Mouse (Mus musculus) midbrain, postnatal 0 days (tissue): Measurements from ENCODE around the gene Zswim8. TPM values are rescaled to one million over a fixed set of nuclear protein-coding genes. Genes with fewer than 3 reads are reported as not detected.

Source experiments
- ATAC-seq: fragments of 200-750 bp; cut with Nextera tagmentation; 2 replicates; pipeline ENCODE4 v1.8.0; 2017; ENCODE audit warnings: moderate number of reproducible peaks, mild to moderate bottlenecking, moderate TSS enrichment, moderate library complexity; ENCODE audit not compliant: low FRiP score
- DNase-seq: peaks from one replicate; pipeline ENCODE4 v3.0.0-alpha.2; 2015; ENCODE audit warnings: low spot score
- H3K27ac ChIP-seq: fragments of 300-500 bp; sonication (generic); 2 replicates; pipeline ENCODE4 v1.5.1; 2014; ENCODE audit warnings: low read depth, mild to moderate bottlenecking, low read length, mixed read lengths
- H3K27me3 ChIP-seq: fragments of 300-500 bp; sonication (generic); 2 replicates; pipeline ENCODE4 v1.6.1; 2014; ENCODE audit warnings: low read length, control low read depth, mixed read lengths; ENCODE audit not compliant: insufficient read depth
- H3K36me3 ChIP-seq: fragments of 300-500 bp; sonication (generic); 2 replicates; pipeline ENCODE4 v1.6.1; 2014; ENCODE audit warnings: low read length, control low read depth, mixed read lengths; ENCODE audit not compliant: insufficient read depth
- H3K4me1 ChIP-seq: fragments of 300-500 bp; sonication (generic); 2 replicates; pipeline ENCODE4 v1.6.1; 2014; ENCODE audit warnings: mild to moderate bottlenecking, control low read depth, antibody characterized with exemption, low read length, mixed read lengths; ENCODE audit not compliant: insufficient read depth
- H3K4me2 ChIP-seq: fragments of 300-500 bp; sonication (generic); 2 replicates; pipeline ENCODE4 v1.6.1; 2014; ENCODE audit warnings: low read depth, mild to moderate bottlenecking, low read length, mixed read lengths; ENCODE audit not compliant: poor library complexity, severe bottlenecking
- H3K4me3 ChIP-seq: fragments of 300-500 bp; sonication (generic); 2 replicates; pipeline ENCODE4 v1.5.1; 2014; ENCODE audit warnings: low read depth, mild to moderate bottlenecking, low read length, moderate library complexity
- H3K9ac ChIP-seq: fragments of 300-500 bp; sonication (generic); replicated peaks from 2 replicates; pipeline ENCODE4 v1.6.1; 2014; ENCODE audit warnings: mild to moderate bottlenecking, low read length, moderate library complexity, mixed read lengths; ENCODE audit not compliant: poor library complexity, severe bottlenecking
- H3K9me3 ChIP-seq: fragments of 300-500 bp; sonication (generic); 2 replicates; pipeline ENCODE4 v1.6.1; 2016; ENCODE audit warnings: low read length, control low read depth
- CTCF ChIP-seq: IDR thresholded peaks from 2 replicates; pipeline ENCODE4 v1.5.1; 2016; ENCODE audit warnings: antibody characterized with exemption, mild to moderate bottlenecking
- WGBS: fragments of 180-500 bp; shearing (Covaris S2); extraction: QIAGEN DNeasy Blood & Tissue Kit; methylation state at CpG from one replicate; pipeline ENCODE4 v1.1.7; 2014; 5-methylcytosine and 5-hydroxymethylcytosine counted together
- polyA plus RNA-seq: library from polyadenylated mRNA; unstranded; fragments of >200 nt; fragmentation: Nextera tagmentation; extraction: Ambion mirVana; gene quantifications from 2 replicates; pipeline ENCODE4 v1.2.1, GENCODE M21; 2015
- total RNA-seq: library from RNA; depleted of rRNA; stranded (reverse); fragments of >200 nt; gene quantifications from 2 replicates; pipeline ENCODE4 v1.2.3, GENCODE M21; 2014

Zswim8 gene
- total and polyA plus RNA-seq, 2 experiments from 2014 or later = 37.8 to 183 TPM

GRCm38 (mm10) chr14:20661661-20662331 is 45.6 kb upstream of the Zswim8 start:
- peak; percentile 65 for ATAC-seq
- DNase-seq = peak; percentile 36
- Histone ChIP-seq H3K9me3 (no peaks in the 10 kb centered on the region), H3K36me3 (no peaks in the 10 kb centered on the region), H3K4me1 (peaks cover 6% of the 10 kb centered on the region; the same call in 1 of the 2 replicates), H3K4me3 (peak overlapping the region; percentile 55), H3K27ac (peak overlapping the region; percentile 83), H3K27me3 (no peaks in the 10 kb centered on the region), H3K9ac (peak overlapping the region; percentile 73), H3K4me2 (peak overlapping the region; percentile 89)
- WGBS = 4% methylated on average over 19 of the region's 19 CpGs
- no peak for TF ChIP-seq CTCF

- no peak for TF ChIP-seq CTCF
- Histone ChIP-seq H3K36me3 (no peaks in the 10 kb centered on the region), H3K9me3 (no peaks in the 10 kb centered on the region), H3K27me3 (no peaks in the 10 kb centered on the region), H3K27ac (no peak overlapping the region), H3K4me3 (no peak overlapping the region), H3K9ac (peak overlapping the region; percentile 73; the same call in 1 of the 2 replicates), H3K4me1 (peaks cover 6% of the 10 kb centered on the region; the same call in 1 of the 2 replicates), H3K4me2 (peak overlapping the region; percentile 89; the same call in 1 of the 2 replicates)
- ATAC-seq (no peak), DNase-seq (no peak)
- 93% methylated on average over 3 of the region's 3 CpGs for WGBS
Observed at GRCm38 (mm10) chr14:20662740-20663139, 44.6 kb upstream of the Zswim8 start.

GRCm38 (mm10) chr14:20663601-20664000 is 43.8 kb upstream of the Zswim8 start:
- 85% methylated on average over 2 of the region's 2 CpGs for WGBS
- Histone ChIP-seq H3K27me3 (peaks cover 6% of the 10 kb centered on the region), H3K27ac (no peak overlapping the region), H3K9me3 (no peaks in the 10 kb centered on the region), H3K36me3 (no peaks in the 10 kb centered on the region), H3K9ac (no peak overlapping the region), H3K4me3 (no peak overlapping the region), H3K4me1 (peaks cover 6% of the 10 kb centered on the region; the same call in 1 of the 2 replicates), H3K4me2 (no peak overlapping the region)
- no peak for TF ChIP-seq CTCF
- ATAC-seq = no peak
- DNase-seq = no peak

GRCm38 (mm10) chr14:20664436-20664835 is 42.9 kb upstream of the Zswim8 start:
- no peak for ATAC-seq
- 34% methylated on average over 3 of the region's 3 CpGs for WGBS
- Histone ChIP-seq H3K27ac (no peak overlapping the region), H3K4me2 (no peak overlapping the region), H3K4me1 (peaks cover 6% of the 10 kb centered on the region; the same call in 1 of the 2 replicates), H3K27me3 (peaks cover 6% of the 10 kb centered on the region), H3K9ac (no peak overlapping the region), H3K9me3 (no peaks in the 10 kb centered on the region), H3K4me3 (no peak overlapping the region), H3K36me3 (no peaks in the 10 kb centered on the region)
- DNase-seq = no peak
- TF ChIP-seq CTCF = no peak

- Histone ChIP-seq H3K4me3 (no peak overlapping the region), H3K9me3 (no peaks in the 10 kb centered on the region), H3K27ac (no peak overlapping the region), H3K36me3 (no peaks in the 10 kb centered on the region), H3K27me3 (peaks cover 6% of the 10 kb centered on the region), H3K9ac (no peak overlapping the region), H3K4me1 (no peaks in the 10 kb centered on the region), H3K4me2 (no peak overlapping the region)
- no peak for DNase-seq
- TF ChIP-seq CTCF = no peak
- ATAC-seq = no peak
- WGBS = 73% methylated on average over 1 of the region's 1 CpGs
Observed at GRCm38 (mm10) chr14:20667469-20667868, 39.9 kb upstream of the Zswim8 start.

- no peak within 1 kb of the TSS for H3K4me3 ChIP-seq
- H3K4me2 ChIP-seq = no peak within 1 kb of the TSS
- peaks cover 6% of the 10 kb centered on the region for H3K27me3 ChIP-seq
- H3K9ac ChIP-seq = no peak within 1 kb of the TSS
- DNase-seq (no peak), ATAC-seq (no peak)
- H3K27ac ChIP-seq = no peak within 1 kb of the TSS
- no peaks in the 10 kb centered on the region for H3K4me1 ChIP-seq
- no peak for TF ChIP-seq CTCF
- no peaks in the 10 kb centered on the region for H3K9me3 ChIP-seq
- WGBS = 84% methylated on average over 8 of the region's 8 CpGs
- H3K36me3 ChIP-seq = no peaks in the 10 kb centered on the region
Observed at GRCm38 (mm10) chr14:20668154-20668810, 39.1 kb upstream of the Zswim8 start, which contains the start of gene Synpo2l. Synpo2l (minus strand) TSS chr14:20668354.
